Mouse (Mus musculus) retina, adult 2 months (tissue): ENCODE results near the gene Mup10.
"Not testable (repeated sequence)": the region's sequence is repeated elsewhere in the genome, so short reads cannot be mapped to it uniquely, and the experiment has no call there.

Experiments
- DNase-seq: peaks from one replicate; pipeline ENCODE4 v3.0.0-alpha.2; 2012; ENCODE audit warnings: low read depth, low spot score

Mup10 gene

DNA sequence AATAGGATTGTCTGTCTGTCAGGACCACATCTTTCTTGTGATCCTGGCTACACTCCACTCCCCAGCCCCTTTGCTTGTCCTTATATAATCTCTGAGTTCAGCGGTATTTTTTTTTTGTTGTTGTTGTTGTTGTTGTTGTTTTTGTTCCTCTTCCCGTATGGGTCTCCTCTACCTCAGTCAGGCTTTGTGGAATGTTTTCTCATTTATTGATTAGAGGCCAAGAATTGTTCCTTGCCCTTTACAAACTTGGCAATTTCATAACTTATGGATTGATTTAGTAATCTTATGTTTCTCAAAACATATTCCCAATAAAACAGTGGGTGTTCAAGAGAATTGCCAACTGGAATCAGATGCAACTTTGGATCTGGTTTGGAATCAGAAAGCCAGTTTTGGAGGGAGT lies at the start of gene Mup10:
TSS of gene Mup10 (minus strand) at position 101 of the 400 bp plus-strand sequence.
- not testable (repeated sequence) for DNase-seq
